Mouse (Mus musculus) hindbrain, embryonic 14.5 days (tissue): ENCODE measurements around the gene Acap2. TPM values are rescaled to one million over a fixed set of nuclear protein-coding genes. Genes with fewer than 3 reads are reported as not detected.

Experiments
- ATAC-seq: fragments of 200-750 bp; cut with Nextera tagmentation; 2 replicates; pipeline ENCODE4 v1.8.0; 2017; ENCODE audit warnings: moderate number of reproducible peaks, mild to moderate bottlenecking, moderate TSS enrichment, moderate library complexity; ENCODE audit not compliant: low FRiP score
- DNase-seq: peaks from one replicate; pipeline ENCODE4 v3.0.0-alpha.2; 2015; ENCODE audit warnings: low spot score
- H3K27ac ChIP-seq: fragments of 300-500 bp; sonication (generic); 2 replicates; pipeline ENCODE4 v1.5.1; 2014; ENCODE audit warnings: mild to moderate bottlenecking, moderate library complexity
- H3K27me3 ChIP-seq: fragments of 300-500 bp; sonication (generic); 2 replicates; pipeline ENCODE4 v1.6.1; 2014; ENCODE audit warnings: mild to moderate bottlenecking, low read length, mixed read lengths; ENCODE audit not compliant: control insufficient read depth, insufficient read depth
- H3K36me3 ChIP-seq: fragments of 300-500 bp; sonication (generic); replicated peaks from 2 replicates; pipeline ENCODE4 v1.6.1; 2014; ENCODE audit not compliant: control insufficient read depth, insufficient read depth
- H3K4me1 ChIP-seq: fragments of 300-500 bp; sonication (generic); replicated peaks from 2 replicates; pipeline ENCODE4 v1.6.1; 2014; ENCODE audit warnings: antibody characterized with exemption, low read length, mixed read lengths; ENCODE audit not compliant: control insufficient read depth, insufficient read depth
- H3K4me2 ChIP-seq: fragments of 300-500 bp; sonication (generic); replicated peaks from 2 replicates; pipeline ENCODE4 v1.6.1; 2014; ENCODE audit warnings: mild to moderate bottlenecking, moderate library complexity
- H3K4me3 ChIP-seq: fragments of 300-500 bp; sonication (generic); replicated peaks from 2 replicates; pipeline ENCODE4 v1.5.1; 2014; ENCODE audit warnings: mild to moderate bottlenecking, low read length
- H3K9ac ChIP-seq: fragments of 300-500 bp; sonication (generic); 2 replicates; pipeline ENCODE4 v1.6.1; 2014
- H3K9me3 ChIP-seq: fragments of 300-500 bp; sonication (generic); 2 replicates; pipeline ENCODE4 v1.6.1; 2016; ENCODE audit warnings: low read length; ENCODE audit not compliant: control insufficient read depth
- WGBS: fragments of 180-500 bp; shearing (Covaris S2); extraction: QIAGEN DNeasy Blood & Tissue Kit; methylation state at CpG from one replicate; pipeline ENCODE4 v1.1.7; 2014; 5-methylcytosine and 5-hydroxymethylcytosine counted together
- polyA plus RNA-seq: library from polyadenylated mRNA; unstranded; fragments of >200 nt; fragmentation: Nextera tagmentation; extraction: Ambion mirVana; gene quantifications from 2 replicates; pipeline ENCODE4 v1.2.1, GENCODE M21; 2014

Acap2 gene
- polyA plus RNA-seq, 1 experiment from 2014 or later, result 15.8 TPM

DNA sequence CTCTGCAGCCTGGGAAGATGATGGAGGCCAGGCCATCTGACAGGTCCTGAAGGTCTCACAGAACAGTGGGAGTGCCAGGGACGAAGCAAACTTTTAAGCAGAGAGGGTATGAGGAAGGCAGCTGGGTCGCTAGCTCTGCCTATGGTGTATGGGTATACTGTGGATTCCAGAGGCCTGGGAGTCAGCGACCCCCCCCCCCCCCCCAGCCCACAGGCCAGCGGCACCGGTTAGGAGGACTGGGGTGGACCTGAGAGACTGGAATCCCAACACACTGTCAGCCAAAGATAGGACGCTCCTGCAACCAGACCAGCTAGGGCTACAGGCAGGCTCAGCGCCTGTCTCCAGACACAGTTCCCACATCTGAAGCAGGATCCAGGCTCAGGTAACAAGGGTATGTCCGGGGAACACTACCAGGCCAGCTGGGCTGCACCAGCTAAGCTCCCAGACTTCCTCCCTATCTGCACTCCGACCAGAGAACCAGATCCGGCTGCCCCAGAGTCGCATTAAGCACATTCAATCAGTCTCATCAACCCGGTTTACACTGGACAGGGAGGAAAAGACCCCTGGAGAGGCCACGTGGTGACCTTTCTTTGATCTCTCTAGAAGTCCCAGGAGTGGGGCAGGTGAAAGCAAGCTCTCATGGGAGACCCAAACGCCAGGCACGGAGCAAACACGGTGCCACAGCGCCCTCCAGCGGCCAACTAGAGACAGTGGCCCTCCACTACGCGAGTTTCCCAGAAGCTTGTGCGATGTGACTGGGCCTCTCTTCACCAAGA lies 130.5 kb downstream of the Acap2 start:
- Histone ChIP-seq H3K4me1 (no peaks in the 10 kb centered on the region), H3K4me2 (peak overlapping the region; percentile 25), H3K4me3 (no peak overlapping the region), H3K36me3 (no peaks in the 10 kb centered on the region), H3K27ac (no peak overlapping the region), H3K9ac (no peak overlapping the region), H3K9me3 (no peaks in the 10 kb centered on the region), H3K27me3 (no peaks in the 10 kb centered on the region)
- 15% methylated on average over 18 of the region's 21 CpGs for WGBS
- ATAC-seq (peak; percentile 67), DNase-seq (peak; percentile 82)

DNA sequence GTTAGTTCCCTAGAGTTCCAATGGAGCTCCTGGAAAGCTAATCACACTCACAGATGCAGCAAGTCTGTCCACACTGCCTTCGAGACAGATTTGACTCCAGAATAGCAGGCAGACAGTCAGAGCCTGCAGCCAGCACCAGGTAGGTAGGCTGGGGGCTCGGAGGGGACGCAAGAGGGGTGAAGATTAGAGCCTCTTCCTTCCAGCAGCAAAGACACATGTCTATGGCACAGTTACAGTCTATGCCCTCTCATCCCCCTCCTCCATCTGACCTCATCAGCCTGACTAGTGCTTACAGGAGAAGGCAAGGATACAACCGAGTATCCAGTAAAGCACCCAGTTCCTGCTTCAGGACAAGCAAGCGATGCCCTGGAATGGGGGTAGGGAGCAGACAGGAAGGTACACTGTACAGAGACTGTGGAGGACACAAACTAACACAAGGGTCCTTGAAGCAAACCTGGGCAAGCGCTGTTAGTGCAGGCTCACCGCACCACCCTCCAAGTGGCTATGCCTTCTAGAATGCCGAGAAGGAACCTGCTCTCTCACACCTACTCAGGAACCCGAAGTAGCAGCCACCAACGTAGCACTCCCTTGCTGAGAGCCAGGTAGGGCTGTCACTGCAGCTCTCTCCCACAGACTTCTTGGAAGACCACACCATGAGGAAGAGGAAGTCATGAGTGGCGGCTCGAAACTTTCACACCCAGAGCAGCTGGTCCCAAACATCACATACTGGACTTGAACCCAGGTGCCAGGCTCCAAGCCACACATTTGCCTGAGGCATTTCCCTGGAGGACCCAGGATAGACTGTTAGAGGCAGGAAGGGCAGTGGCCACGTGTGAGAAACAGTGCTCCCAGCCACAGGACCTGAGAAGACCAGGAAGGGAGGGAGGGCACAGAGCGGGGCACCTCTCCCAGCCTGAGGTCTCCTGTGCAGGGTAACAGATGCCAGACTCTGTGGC lies 131.6 kb downstream of the Acap2 start:
- H3K27ac ChIP-seq, result no peak overlapping the region
- H3K9me3 ChIP-seq, result no peaks in the 10 kb centered on the region
- H3K36me3 ChIP-seq, result no peaks in the 10 kb centered on the region
- ATAC-seq (no peak), DNase-seq (no peak)
- H3K9ac ChIP-seq, result no peak overlapping the region
- WGBS, result 85% methylated on average over 14 of the region's 14 CpGs
- H3K4me3 ChIP-seq, result no peak overlapping the region
- no peaks in the 10 kb centered on the region for H3K27me3 ChIP-seq
- H3K4me1 ChIP-seq, result no peaks in the 10 kb centered on the region
- no peak overlapping the region for H3K4me2 ChIP-seq

DNA sequence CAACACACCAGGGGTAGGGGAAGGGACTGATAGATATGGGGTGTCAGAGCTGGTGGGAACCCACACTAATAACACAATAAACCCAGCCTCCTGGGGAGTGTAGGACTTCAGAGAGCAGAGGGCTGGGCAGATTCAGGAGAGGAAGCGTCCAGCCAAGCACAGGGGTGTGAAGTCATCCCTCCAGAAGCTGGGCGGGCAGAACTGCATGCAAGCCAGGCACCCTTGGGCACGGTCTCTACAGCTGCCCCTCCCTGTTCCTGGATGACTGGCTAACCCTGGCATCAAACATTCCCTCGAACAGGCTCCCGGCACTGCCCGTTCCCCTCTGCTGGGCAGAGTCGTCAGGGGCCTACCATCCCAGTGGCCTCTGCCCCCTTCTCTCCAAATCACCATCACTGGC lies 132.8 kb downstream of the Acap2 start:
- H3K27ac ChIP-seq, result no peak overlapping the region
- WGBS, result 89% methylated on average over 7 of the region's 7 CpGs
- no peaks in the 10 kb centered on the region for H3K27me3 ChIP-seq
- H3K4me3 ChIP-seq, result no peak overlapping the region
- H3K9me3 ChIP-seq, result no peaks in the 10 kb centered on the region
- no peak for DNase-seq
- no peak overlapping the region for H3K9ac ChIP-seq
- no peaks in the 10 kb centered on the region for H3K4me1 ChIP-seq
- no peaks in the 10 kb centered on the region for H3K36me3 ChIP-seq
- no peak for ATAC-seq
- H3K4me2 ChIP-seq, result no peak overlapping the region

DNA sequence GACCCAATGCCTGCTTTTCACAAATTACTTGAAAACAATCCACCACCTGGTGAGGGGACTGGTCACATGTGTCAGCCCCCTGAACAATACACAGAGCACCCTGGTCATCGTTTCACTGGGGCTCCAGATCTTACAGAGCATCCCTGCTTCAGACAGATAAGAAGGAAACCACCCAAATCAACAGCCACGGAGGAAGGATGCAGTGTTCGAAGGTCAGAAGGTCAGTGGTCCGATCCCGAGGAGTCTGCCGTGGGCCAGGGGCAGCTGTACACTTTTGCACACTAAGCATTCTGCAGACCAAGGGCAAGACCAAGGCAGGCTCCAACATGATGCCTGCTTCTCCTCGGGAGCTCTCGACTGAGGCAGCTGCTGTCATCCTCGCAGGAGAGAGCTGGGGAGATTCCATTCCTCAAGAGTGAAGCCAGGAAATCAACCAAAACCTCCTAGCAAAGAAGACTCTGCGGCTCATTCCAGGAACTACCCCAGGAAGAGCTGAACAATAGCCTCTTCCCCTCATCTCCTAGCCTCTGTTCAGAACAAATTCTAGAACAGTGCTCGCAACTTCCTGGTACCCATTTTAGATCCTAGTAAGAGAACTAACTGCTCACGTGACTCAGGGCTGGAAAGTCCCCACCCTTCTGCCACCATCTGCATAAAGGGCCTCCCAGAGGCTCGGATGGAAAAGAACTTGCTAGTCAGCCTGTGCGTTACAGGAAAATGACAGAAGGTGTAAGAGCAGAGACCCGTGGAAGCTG lies 134.5 kb downstream of the Acap2 start:
- no peak overlapping the region for H3K4me2 ChIP-seq
- H3K27ac ChIP-seq, result no peak overlapping the region
- no peaks in the 10 kb centered on the region for H3K27me3 ChIP-seq
- H3K9me3 ChIP-seq, result no peaks in the 10 kb centered on the region
- H3K9ac ChIP-seq, result no peak overlapping the region
- 67% methylated on average over 15 of the region's 15 CpGs for WGBS
- DNase-seq, result no peak
- H3K36me3 ChIP-seq, result no peaks in the 10 kb centered on the region
- H3K4me3 ChIP-seq, result no peak overlapping the region
- H3K4me1 ChIP-seq, result no peaks in the 10 kb centered on the region
- no peak for ATAC-seq

DNA sequence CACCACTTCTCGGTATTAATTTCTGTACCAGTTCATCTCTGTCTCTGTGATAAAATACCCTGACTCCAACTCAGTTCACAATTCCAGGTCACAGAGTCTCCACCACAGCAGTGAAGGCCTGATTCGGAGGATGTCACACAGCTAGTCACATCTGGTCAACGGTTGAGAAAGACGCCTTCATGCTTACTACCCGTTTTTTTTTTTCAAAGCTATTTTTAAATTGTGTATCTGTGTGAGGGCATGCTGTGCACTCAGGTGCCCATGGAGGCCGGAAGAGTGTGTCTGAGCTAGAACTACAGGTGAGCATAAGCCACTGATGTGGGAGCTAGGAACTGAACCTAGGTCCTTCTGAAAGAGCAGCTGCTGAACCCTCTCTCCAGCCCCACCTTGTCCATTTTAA lies 136.3 kb downstream of the Acap2 start:
- ATAC-seq (no peak), DNase-seq (no peak)
- Histone ChIP-seq H3K4me1 (no peaks in the 10 kb centered on the region), H3K9ac (no peak overlapping the region), H3K27me3 (no peaks in the 10 kb centered on the region), H3K27ac (no peak overlapping the region), H3K36me3 (no peaks in the 10 kb centered on the region), H3K4me2 (no peak overlapping the region), H3K9me3 (no peaks in the 10 kb centered on the region), H3K4me3 (no peak overlapping the region)
- WGBS, result 94% methylated on average over 6 of the region's 6 CpGs

DNA sequence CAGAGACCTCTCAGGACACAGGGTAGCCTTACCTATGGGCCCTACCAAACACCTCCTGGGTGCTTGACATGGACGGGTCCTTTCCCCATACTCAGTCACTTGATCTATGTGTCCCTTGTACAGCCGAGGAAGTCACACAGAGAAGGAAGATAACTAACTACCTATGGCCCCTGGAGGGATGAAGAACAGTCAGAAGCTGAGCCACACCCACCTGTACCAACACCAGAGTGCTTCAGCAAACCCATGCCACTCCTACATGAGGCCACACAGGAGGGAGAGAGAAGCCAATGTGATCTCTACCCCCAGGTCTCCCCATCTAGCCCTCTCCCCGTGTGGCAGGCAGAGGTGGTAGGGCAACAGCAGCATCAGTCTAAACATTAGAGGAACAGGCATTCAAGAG lies 138.1 kb downstream of the Acap2 start:
- no peak for DNase-seq
- Histone ChIP-seq H3K36me3 (no peaks in the 10 kb centered on the region), H3K9ac (no peak overlapping the region), H3K27me3 (no peaks in the 10 kb centered on the region), H3K4me2 (no peak overlapping the region), H3K4me3 (no peak overlapping the region), H3K4me1 (0 out of 2 replicates have a peak, but pooled peaks cover 3% of the 10 kb centered on the region), H3K27ac (no peak overlapping the region), H3K9me3 (no peaks in the 10 kb centered on the region)
- 91% methylated on average over 3 of the region's 3 CpGs for WGBS
- ATAC-seq, result no peak

DNA sequence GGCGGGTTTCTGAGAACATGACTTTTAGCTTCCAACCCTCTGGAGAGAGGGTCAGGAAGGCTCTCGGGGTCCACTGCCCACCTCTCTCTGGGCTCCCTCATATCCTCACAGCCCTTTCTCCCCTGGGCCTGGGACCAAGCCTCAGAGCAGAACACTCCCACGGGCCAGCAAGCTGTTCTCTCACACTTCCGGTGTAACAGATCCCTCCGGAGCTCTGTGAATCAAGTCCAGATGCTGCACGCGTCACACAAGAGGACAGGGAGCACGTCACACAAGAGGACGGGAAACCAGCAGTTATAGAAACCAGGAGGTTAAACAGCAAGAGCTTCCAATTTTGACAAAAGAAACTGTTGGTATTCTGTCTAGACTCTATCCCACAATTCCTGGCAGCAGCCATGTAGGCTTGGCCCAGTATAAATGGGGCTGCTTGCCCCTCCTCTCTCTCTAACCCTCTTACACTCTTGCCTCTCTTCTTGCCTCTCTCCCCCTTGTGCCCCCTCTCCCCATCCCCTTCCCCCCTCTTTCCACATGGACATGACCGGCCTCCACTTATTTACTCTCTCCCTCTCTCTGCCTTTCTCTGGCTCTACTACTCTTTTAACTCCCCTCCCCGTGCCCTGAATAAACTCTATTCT lies 139.7 kb downstream of the Acap2 start:
- no peak overlapping the region for H3K27ac ChIP-seq
- H3K4me3 ChIP-seq, result no peak overlapping the region
- no peaks in the 10 kb centered on the region for H3K27me3 ChIP-seq
- H3K4me1 ChIP-seq, result 0 out of 2 replicates have a peak, but pooled peaks cover 3% of the 10 kb centered on the region
- ATAC-seq (no peak), DNase-seq (no peak)
- WGBS, result 84% methylated on average over 11 of the region's 11 CpGs
- no peak overlapping the region for H3K4me2 ChIP-seq
- no peaks in the 10 kb centered on the region for H3K36me3 ChIP-seq
- no peaks in the 10 kb centered on the region for H3K9me3 ChIP-seq
- no peak overlapping the region for H3K9ac ChIP-seq

DNA sequence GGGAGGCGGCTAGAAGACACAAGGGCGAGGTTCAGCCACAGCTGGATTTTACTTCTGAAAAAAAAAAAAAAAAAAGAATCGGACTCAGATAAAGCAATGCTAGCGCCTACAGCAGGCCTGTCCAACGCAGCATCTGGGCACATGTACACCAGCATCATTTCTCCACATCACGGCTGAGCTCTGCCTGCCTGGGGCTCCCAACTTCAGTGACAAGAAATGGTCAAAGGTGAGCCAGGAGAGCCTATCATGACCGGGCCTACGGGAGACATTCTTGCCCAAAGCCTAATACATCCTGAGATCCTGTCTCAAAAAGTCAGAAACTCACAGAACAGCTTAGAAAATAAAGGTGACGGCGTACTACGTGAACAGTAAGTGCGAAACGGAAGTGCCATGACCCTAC lies 140.3 kb downstream of the Acap2 start:
- no peak overlapping the region for H3K9ac ChIP-seq

More for the DNA sequence above, 140.3 kb downstream of the Acap2 start:
- no peak for DNase-seq
- Histone ChIP-seq H3K4me2 (no peak overlapping the region), H3K4me3 (no peak overlapping the region), H3K27ac (no peak overlapping the region), H3K4me1 (0 out of 2 replicates have a peak, but pooled peaks cover 3% of the 10 kb centered on the region), H3K9me3 (no peaks in the 10 kb centered on the region), H3K27me3 (no peaks in the 10 kb centered on the region), H3K36me3 (no peaks in the 10 kb centered on the region)
- WGBS, result 94% methylated on average over 13 of the region's 13 CpGs
- no peak for ATAC-seq
